Mouse (Mus musculus) cerebellum, adult 2 months (tissue): ENCODE data around the gene Ciart. TPM values are rescaled to one million over a fixed set of nuclear protein-coding genes. Genes with fewer than 3 reads are reported as not detected.
A peak's percentile ranks its signal among the peaks of the same experiment; 100 is the strongest.

Experiments used
- DNase-seq, 2 experiments: peaks; one replicate each; pipeline ENCODE4 v3.0.0; 2021
- H3K27ac ChIP-seq: fragments of 200-500 bp; 2 replicates; pipeline ENCODE4 v1.5.1; 2012; ENCODE audit warnings: low read length, control low read depth, inconsistent platforms; ENCODE audit not compliant: insufficient read depth
- H3K27me3 ChIP-seq: fragments of 200-500 bp; 2 replicates; pipeline ENCODE4 v1.6.1; 2012; ENCODE audit warnings: inconsistent platforms, mild to moderate bottlenecking, low read length, moderate library complexity; ENCODE audit not compliant: control insufficient read depth, insufficient read depth
- H3K4me1 ChIP-seq: fragments of 200-500 bp; 2 replicates; pipeline ENCODE4 v1.6.1; 2011; ENCODE audit warnings: low read length; ENCODE audit not compliant: control insufficient read depth, insufficient read depth
- H3K4me3 ChIP-seq: fragments of 200-500 bp; replicated peaks from 2 replicates; pipeline ENCODE3; 2011; ENCODE audit warnings: mild to moderate bottlenecking, low read depth, low read length, control low read depth; ENCODE audit not compliant: insufficient read depth
- CTCF ChIP-seq: fragments of 200-500 bp; IDR thresholded peaks from 2 replicates; pipeline ENCODE4 v1.5.1; 2011; ENCODE audit warnings: low read depth, mild to moderate bottlenecking, control low read depth, low read length, moderate library complexity, borderline replicate concordance; ENCODE audit not compliant: insufficient read depth
- POLR2A ChIP-seq: fragments of 200-500 bp; IDR thresholded peaks from 2 replicates; pipeline ENCODE4 v1.6.1; 2011; ENCODE audit warnings: low read length, control low read depth, borderline replicate concordance; ENCODE audit not compliant: insufficient read depth
- WGBS: fragments of 180-500 bp; shearing (Covaris S2); methylation state at CpG from one replicate; pipeline ENCODE4 v1.1.7; 2018; 5-methylcytosine and 5-hydroxymethylcytosine counted together
- polyA plus RNA-seq: library from polyadenylated mRNA; depleted of rRNA; stranded (reverse); fragments of >200 nt; gene quantifications from 2 replicates; pipeline ENCODE4 v1.2.3, GENCODE M21; 2012

The Ciart gene
- polyA plus RNA-seq, 1 experiment, result 48.4 TPM

DNA sequence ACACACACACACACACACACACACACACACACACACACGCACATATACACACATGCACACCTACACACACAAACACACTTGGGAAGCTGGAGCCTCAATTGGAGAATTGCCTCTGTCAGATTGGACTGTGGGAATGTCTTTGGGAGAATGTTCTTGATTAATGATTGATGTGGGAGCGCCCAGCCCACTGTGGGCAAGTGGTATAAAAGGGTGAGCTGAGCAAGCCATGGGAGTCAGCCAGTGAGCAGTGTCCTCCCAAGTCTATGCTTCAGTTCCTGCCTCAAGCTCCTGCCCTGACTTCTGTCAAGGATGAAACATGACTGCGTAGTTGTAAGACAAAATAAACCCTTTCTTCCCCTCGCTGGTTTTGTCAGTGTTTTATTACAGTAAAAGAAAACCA, 5.5 kb upstream of the Ciart start:
- TF ChIP-seq POLR2A, result no peak
- TF ChIP-seq CTCF, result no peak
- no peak overlapping the region for H3K27ac ChIP-seq
- no peak for DNase-seq
- no peaks in the 10 kb centered on the region for H3K27me3 ChIP-seq
- 79% methylated on average over 4 of the region's 4 CpGs for WGBS
- H3K4me1 ChIP-seq, result no peaks in the 10 kb centered on the region
- no peak overlapping the region for H3K4me3 ChIP-seq

DNA sequence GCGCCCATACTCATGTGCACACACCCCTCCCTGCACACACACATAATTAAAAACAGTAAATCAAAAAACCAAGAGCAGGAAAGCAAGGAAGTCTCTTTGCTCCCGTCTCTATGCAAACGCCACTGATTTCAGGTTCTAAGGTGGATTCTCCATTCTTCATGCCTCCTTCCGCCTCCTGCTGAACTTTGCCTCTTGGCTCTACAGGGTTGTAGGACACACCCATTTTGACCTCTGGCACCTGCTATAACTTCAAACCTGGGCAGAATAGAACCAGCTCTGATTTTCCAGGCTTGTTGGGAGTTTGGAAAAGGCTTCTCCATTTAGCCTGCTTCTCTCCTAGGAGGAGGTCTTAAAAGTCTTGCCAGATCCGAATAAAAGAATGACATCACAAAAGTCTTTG, 2.3 kb upstream of the Ciart start:
- Histone ChIP-seq H3K27ac (no peak overlapping the region), H3K4me3 (no peak overlapping the region), H3K4me1 (peaks cover 3% of the 10 kb centered on the region), H3K27me3 (no peaks in the 10 kb centered on the region)
- no peak for DNase-seq
- TF ChIP-seq CTCF, result no peak
- TF ChIP-seq POLR2A, result no peak
- WGBS, result 88% methylated on average over 5 of the region's 5 CpGs

DNA sequence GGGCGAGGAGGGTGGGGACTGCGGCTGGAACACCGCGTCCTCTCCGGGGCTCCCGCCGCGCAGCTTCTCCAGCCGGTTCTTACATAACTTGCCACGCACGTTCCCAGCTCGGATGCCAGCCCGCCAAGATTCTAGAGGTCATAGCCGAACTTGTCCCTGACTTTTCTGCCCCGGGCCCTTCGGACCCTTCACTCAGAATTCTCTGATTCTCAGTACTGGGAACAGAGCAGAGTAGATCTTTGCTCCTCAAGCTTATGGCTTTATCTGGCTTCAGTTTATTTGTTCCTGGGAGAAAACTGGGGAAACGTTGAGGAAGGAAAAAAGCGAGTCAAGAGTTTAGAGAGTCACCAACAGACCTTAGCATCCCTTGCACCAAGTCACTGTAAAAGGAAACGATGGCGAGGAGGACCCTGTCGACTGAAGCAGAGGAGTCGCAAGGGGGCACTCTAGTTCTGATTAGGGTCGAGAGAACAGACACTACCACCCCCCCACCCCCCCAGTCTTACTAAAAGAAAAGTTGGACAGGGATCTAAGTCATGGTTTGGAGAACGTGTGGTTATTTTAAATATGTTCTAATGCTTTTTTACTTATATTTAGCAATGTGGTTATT, 870 bp upstream of the Ciart start:
- Histone ChIP-seq H3K27ac (peak overlapping the region; percentile 87), H3K4me1 (peaks cover 5% of the 10 kb centered on the region), H3K4me3 (peak overlapping the region; percentile 77), H3K27me3 (no peaks in the 10 kb centered on the region)
- peak; percentile 62 to 64 for DNase-seq
- WGBS, result 3% methylated on average over 24 of the region's 24 CpGs
- TF ChIP-seq POLR2A (no peak; the same call in 1 of the 2 replicates), CTCF (peak; percentile 49; the same call in 1 of the 2 replicates)

DNA sequence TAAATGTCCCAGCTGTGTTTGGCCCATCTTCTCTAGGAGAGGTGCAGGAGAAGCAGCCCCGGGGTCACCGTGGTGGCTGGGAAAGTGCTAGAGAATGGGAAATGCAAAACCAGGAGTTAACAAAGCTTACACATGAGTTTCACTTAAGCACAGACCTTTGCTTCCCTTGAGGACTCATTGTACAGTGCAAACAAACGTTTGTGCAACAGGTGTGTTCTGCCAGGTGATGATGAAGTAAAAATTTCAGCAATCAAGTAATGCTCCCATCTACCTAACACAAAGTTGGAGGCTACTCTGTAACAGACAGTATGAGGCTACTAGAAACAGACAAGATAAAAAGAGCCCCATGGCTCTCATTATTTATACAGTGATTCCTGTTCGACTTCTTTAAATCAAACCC, 3.0 kb downstream of the Ciart start:
- H3K27me3 ChIP-seq, result no peaks in the 10 kb centered on the region
- WGBS, result 93% methylated on average over 4 of the region's 4 CpGs
- H3K27ac ChIP-seq, result no peak overlapping the region
- no peak overlapping the region for H3K4me3 ChIP-seq
- peaks cover 5% of the 10 kb centered on the region for H3K4me1 ChIP-seq
- DNase-seq, result no peak
- no peak for TF ChIP-seq CTCF
- no peak for TF ChIP-seq POLR2A

DNA sequence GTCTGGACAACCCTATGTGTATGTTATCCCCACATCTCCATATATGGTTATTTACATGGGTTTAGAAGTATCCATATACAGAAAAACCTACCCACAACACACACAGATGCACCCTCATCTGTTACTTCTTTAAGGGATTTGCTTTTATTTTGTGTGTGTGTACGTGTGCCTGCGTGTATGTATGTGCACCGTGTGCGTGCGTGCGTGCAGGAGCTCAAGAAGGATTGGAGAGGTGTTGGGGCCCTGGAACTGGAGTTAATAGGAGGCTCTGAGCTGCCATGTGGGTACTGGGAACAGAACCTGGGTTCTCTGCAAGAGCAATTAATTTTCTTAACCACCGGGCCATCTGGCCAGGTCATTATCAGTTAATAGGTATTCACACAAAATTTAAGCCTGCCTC, 10.0 kb downstream of the Ciart start:
- H3K4me3 ChIP-seq, result peak overlapping the region; percentile 76
- no peak for DNase-seq
- WGBS, result 56% methylated on average over 7 of the region's 7 CpGs
- no peak overlapping the region for H3K27ac ChIP-seq
- H3K4me1 ChIP-seq, result peaks cover 12% of the 10 kb centered on the region
- H3K27me3 ChIP-seq, result no peaks in the 10 kb centered on the region
- TF ChIP-seq CTCF (no peak), POLR2A (no peak)

DNA sequence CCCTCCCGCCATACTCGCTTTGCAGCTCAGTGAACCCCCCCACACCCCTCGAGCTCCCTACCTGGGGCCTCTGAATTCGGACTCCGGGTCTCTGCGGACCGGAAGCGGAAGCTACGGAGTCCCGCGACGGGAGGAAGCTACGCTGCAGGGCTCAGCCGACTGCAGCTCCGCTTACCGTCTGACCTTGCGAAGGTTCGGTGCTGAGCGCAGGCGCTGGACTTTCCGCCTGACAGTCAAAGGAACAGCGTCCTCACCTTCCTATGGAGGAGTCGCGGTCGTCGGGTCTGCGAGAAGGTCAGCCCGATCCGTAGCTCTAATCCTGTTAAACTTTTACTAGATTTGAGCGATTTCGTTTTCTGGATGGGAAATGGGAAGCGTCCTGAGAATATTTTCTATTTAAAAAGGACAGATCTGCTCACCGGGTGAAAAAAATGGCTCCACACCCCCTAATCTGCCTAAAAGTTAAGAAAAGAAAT, 10.6 kb downstream of the Ciart start, which contains the start of gene Mrps21:
TSS of gene Mrps21 (minus strand) at position 128 of the 476 bp plus-strand sequence.
- peak; percentile 86 to 90 for DNase-seq
- Histone ChIP-seq H3K27me3 (no peaks in the 10 kb centered on the region), H3K27ac (peak within 1 kb of the TSS; percentile 52), H3K4me3 (peak within 1 kb of the TSS; percentile 76), H3K4me1 (peaks cover 12% of the 10 kb centered on the region)
- TF ChIP-seq POLR2A, result peak; percentile 85
- no peak for TF ChIP-seq CTCF
- under 1% methylated on average over 33 of the region's 33 CpGs for WGBS

DNA sequence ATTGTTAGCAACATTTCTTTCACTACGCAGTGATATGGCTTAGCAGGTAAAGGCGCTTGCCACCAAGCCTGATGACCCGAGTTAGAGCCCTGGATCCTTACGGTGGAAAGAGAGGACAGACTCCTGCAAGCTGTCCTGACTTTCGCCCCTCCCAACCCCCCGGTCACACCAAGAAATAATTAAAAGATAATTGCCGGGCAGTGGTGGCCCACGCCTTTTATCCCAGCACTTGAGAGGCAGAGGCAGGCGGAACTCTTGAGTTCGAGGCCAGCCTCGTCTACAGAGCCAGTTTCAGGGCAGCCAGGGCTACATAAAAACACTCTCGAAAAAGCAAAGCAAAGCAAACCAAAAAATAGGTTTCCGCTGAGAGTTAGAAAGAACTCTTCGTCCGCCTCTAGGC, 11.1 kb downstream of the Ciart start:
- H3K4me3 ChIP-seq, result peak overlapping the region; percentile 76
- 5% methylated on average over 15 of the region's 15 CpGs for WGBS

DNA sequence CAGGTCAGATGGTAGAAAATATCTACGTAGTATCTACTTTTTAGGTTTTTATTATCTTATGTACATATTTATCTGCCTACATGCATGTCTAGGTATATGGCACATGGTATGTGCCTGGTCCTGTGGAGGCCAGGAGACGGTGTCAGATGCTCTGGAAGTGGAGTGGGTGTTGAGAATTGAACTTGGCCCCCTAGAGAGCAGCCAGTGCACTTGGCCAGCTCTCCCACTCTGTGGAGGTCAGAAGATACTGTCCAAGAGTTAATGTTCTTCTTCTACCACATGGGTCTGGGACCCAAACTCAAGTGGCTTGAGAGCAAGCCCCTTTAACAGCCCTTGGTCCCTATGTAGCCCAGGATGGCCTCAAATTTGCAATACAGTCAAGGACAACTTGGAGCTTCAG, 14.6 kb downstream of the Ciart start:
- no peak overlapping the region for H3K4me3 ChIP-seq
- H3K27ac ChIP-seq, result no peak overlapping the region
- H3K4me1 ChIP-seq, result peaks cover 22% of the 10 kb centered on the region
- no peak for TF ChIP-seq POLR2A
- TF ChIP-seq CTCF, result no peak
- H3K27me3 ChIP-seq, result no peaks in the 10 kb centered on the region
- DNase-seq, result no peak
- WGBS, result 64% methylated on average over 2 of the region's 2 CpGs

More for the DNA sequence above, 11.1 kb downstream of the Ciart start:
- Histone ChIP-seq H3K27ac (peak overlapping the region; percentile 46), H3K4me1 (peaks cover 12% of the 10 kb centered on the region), H3K27me3 (no peaks in the 10 kb centered on the region)
- no peak for DNase-seq
- TF ChIP-seq POLR2A (no peak), CTCF (no peak)
